Mouse (Mus musculus) inflammation-experienced regulatory T-cells (primary cell): ENCODE measurements around the gene Fdps. TPM values are rescaled to one million over a fixed set of nuclear protein-coding genes. Genes with fewer than 3 reads are reported as not detected.

Experiments
- polyA plus RNA-seq, 2 experiments: library from polyadenylated mRNA; unstranded; fragments of 100-300 nt; shearing (Covaris generic); gene quantifications; one replicate each; pipeline ENCODE4 v1.2.1; 2017

Fdps gene
- polyA plus RNA-seq, result 100 to 1,000 TPM in 1 of 2 experiments, 10 to 100 TPM in 1; 59.8 to 110 TPM

DNA sequence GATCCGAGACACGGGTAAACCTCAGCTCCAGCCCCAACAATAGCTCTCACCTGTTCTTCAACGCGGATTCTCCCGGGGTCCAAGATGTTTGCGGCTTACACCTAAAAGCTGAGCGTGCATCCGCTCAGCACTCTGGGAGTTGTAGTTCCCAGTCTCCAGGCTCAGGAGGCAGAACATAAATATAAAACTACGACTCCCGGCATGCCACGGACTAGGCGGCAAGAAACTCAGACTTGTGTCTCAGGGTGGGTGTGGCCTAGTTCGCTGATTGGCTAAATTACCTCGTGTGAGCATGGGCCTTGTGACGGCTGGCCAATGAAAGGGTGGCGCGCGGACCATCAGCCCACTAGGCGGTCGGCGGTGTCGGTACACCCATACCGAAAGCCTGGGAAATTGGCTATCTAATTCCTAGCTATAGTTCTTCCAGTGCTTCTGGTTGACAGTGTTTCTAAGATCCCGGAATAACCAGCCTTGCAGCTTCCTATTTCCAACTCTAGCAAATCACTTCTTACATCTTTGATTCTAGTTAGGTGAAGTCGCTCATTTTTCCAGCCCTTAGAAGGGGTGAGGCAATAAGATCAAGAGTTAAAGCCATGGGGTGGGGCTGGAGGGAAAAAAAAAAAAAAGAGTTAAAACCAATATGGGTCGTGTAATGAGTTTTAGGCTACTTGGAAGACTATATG, at the start of gene Fdps:
Gene Fdps, minus strand, starts transcription at position 148 of the 683 bp plus-strand sequence.

DNA sequence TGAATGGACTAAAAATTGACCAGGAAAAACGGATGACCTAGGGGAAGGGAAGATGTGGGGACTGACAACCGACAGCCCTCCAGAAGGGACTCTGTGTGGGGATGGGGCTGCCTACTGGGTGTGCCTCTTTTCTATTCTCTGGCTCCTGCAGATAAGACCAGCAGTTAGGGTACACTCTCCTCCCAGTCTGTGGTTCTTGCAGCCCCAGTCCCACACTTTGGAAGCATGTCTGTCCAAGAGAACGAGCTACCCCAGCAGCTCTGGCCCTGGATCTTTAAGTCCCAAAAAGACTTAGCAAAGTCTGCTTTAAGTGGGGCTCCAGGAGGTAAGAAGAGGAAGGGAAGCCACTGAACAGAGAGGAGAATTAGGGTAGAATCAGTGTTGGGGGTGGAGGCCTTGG, 34.2 kb upstream of the Fdps start, which contains the start of gene Pklr:
Gene Pklr, plus strand, starts transcription at position 185 of the 400 bp plus-strand sequence.

DNA sequence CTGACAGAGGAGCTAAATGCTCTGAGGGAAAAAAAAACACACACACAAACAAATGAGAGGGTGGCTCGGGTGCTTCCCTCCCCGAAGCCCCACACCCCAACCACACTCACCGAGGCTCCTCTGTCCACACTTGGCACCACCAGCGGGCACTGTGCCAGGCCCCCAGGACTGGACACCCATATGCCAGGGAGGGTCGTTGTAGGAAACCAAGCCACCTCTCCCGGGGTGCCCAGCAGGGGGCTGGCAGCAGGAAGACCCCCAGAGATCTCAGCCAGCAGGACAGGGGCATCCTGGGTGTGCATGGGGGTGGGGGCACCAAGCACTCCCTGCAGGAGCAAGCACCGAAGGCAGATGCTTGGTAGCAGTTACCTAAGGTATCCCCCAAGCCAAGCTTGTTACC, 948 bp downstream of the Fdps start, which contains the start of gene Gm43738:
Gene Gm43738, minus strand, starts transcription at position 289 of the 400 bp plus-strand sequence.

DNA sequence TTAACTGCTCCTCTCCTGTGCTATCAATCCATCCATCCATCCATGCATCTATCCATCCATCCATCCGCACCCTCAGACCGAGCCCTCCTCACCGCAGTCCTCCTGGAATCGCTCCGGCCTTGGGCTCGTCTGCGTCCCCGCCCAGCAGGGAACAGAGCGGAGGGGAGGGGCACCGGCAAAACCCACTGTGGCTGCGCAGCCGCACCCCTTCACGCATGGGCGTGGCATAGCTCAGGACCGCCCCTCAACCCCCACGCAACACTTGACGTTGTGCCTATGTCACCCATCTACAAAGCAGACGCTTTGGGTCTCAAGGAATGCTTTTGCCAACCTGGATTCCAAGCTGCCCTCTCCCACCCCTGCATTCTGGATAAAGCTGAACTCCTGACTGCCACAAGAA, 8.6 kb downstream of the Fdps start, which contains the start of gene Rusc1:
Gene Rusc1, minus strand, starts transcription at position 137 of the 400 bp plus-strand sequence.

Other genes with a start within 250 kb of the Fdps start
- 10 to 100 TPM; 27.2 to 32.3 TPM for gene Msto1, start 188.0 kb downstream of the Fdps start, polyA plus RNA-seq
- gene Ash1l, start 151.3 kb downstream of the Fdps start, polyA plus RNA-seq, result 10 to 100 TPM; 32.6 to 35.9 TPM
- gene Dap3, start 150.8 kb downstream of the Fdps start, polyA plus RNA-seq, result 100 to 1,000 TPM; 155 to 171 TPM
- 10 to 100 TPM; 41.8 to 47.3 TPM for gene Rusc1, start 8.6 kb downstream of the Fdps start, polyA plus RNA-seq
- under 1 TPM in 1 of 2 experiments, not detected in 1; 0.23 TPM for gene Gm43738, start 860 bp downstream of the Fdps start, polyA plus RNA-seq
- gene Pklr, start 34.2 kb upstream of the Fdps start, polyA plus RNA-seq, result 1 to 10 TPM in 1 of 2 experiments, not detected in 1; 1.8 TPM
- gene Hcn3, start 58.2 kb upstream of the Fdps start, polyA plus RNA-seq, result 1 to 10 TPM in 1 of 2 experiments, under 1 TPM in 1; 0.76 to 2.1 TPM
- gene Clk2, start 62.8 kb upstream of the Fdps start, polyA plus RNA-seq, result 100 to 1,000 TPM; 115 to 129 TPM
- gene Scamp3, start 75.5 kb upstream of the Fdps start, polyA plus RNA-seq, result 100 to 1,000 TPM; 257 to 293 TPM
- gene Fam189b, start 81.2 kb upstream of the Fdps start, polyA plus RNA-seq, result 100 to 1,000 TPM; 204 to 228 TPM
- 100 to 1,000 TPM; 120 to 135 TPM for gene Gba, start 101.0 kb upstream of the Fdps start, polyA plus RNA-seq
- 1 to 10 TPM in 1 of 2 experiments, under 1 TPM in 1; 0.88 to 1.6 TPM for gene Thbs3, start 113.2 kb upstream of the Fdps start, polyA plus RNA-seq
- 100 to 1,000 TPM; 121 to 126 TPM for gene Mtx1, start 125.1 kb upstream of the Fdps start, polyA plus RNA-seq
- gene Muc1, start 127.1 kb upstream of the Fdps start, polyA plus RNA-seq, result 1 to 10 TPM in 1 of 2 experiments, not detected in 1; 1.2 TPM
- gene Krtcap2, start 144.0 kb upstream of the Fdps start, polyA plus RNA-seq, result 100 to 1,000 TPM; 235 to 244 TPM
- gene Trim46, start 144.3 kb upstream of the Fdps start, polyA plus RNA-seq, result 1 to 10 TPM; 3.0 to 3.5 TPM
- 10 to 100 TPM; 84.5 to 92.4 TPM for gene Dpm3, start 157.4 kb upstream of the Fdps start, polyA plus RNA-seq
- gene Slc50a1, start 168.6 kb upstream of the Fdps start, polyA plus RNA-seq, result 100 to 1,000 TPM; 239 to 241 TPM
- gene Efna1, start 179.2 kb upstream of the Fdps start, polyA plus RNA-seq, result not detected
- gene Efna3, start 221.0 kb upstream of the Fdps start, polyA plus RNA-seq, result under 1 TPM in 1 of 2 experiments, not detected in 1; 0.49 TPM
- under 1 TPM; 0.42 to 0.82 TPM for gene Efna4, start 236.1 kb upstream of the Fdps start, polyA plus RNA-seq
- gene Adam15, start 248.0 kb upstream of the Fdps start, polyA plus RNA-seq, result 10 to 100 TPM; 24.1 to 31.4 TPM